Mouse (Mus musculus) bone marrow, adult 2 months (tissue): Measurements from ENCODE around the gene Map1lc3a.

Experiments
- CTCF ChIP-seq: fragments of 200-500 bp; IDR thresholded peaks from 2 replicates; pipeline ENCODE4 v1.5.1; 2011; ENCODE audit warnings: low read length, control low read depth; ENCODE audit not compliant: control insufficient read depth, insufficient read depth
- POLR2A ChIP-seq: fragments of 200-500 bp; IDR thresholded peaks from 2 replicates; pipeline ENCODE4 v1.6.1; 2011; ENCODE audit warnings: low read depth, mild to moderate bottlenecking, control low read depth, low read length, borderline replicate concordance; ENCODE audit not compliant: control insufficient read depth

DNA sequence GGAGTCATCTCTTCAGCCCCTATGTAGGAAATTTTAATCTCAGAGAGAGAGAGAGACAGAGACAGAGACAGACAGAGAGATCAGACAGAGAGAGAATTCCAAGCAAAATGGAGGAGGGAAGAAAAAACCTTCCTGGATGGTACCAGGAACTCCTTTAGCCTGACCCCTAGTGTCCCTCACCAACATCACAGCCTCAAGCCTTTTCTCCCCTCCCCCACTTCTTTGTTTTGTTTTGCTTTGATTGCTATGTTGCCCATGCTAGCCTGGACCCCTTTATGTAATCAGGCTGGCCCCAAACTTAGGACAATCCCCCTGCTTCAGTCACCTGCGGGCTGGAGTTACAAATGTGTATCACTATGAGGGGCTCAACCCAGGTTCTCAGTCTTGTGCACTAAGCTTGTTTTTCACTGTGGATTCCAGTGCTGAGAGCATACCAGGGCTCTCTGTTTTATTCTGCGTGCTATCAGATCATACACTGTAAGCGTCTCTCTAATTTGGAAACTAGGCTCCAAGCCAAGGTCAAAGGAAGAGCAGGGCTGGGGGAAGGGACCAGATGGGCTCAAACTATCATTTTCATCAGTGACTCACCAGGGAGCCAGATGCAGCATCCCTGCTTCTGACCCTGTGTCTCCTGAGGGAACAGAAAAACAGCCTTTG is 33.0 kb downstream of the Map1lc3a start:
- TF ChIP-seq POLR2A (no peak), CTCF (no peak)
